Mouse (Mus musculus) midbrain, embryonic 12.5 days (tissue): ENCODE results near the gene Clec4f. TPM values are rescaled to one million over a fixed set of nuclear protein-coding genes. Genes with fewer than 3 reads are reported as not detected.

ENCODE experiments used
- polyA plus RNA-seq: library from polyadenylated mRNA; unstranded; fragments of >200 nt; fragmentation: Nextera tagmentation; extraction: Ambion mirVana; gene quantifications from 2 replicates; pipeline ENCODE4 v1.2.1, GENCODE M21; 2016

The Clec4f gene
- polyA plus RNA-seq, 1 experiment from 2014 or later: not detected

Other genes starting within 250 kb of the Clec4f start
- gene Tet3, start 197.1 kb downstream of the Clec4f start, polyA plus RNA-seq: 65.0 and 70.2 TPM in 2 replicates
- 57.3 and 62.6 TPM in 2 replicates for gene Dguok, start 149.2 kb downstream of the Clec4f start, polyA plus RNA-seq
- gene Actg2, start 119.9 kb downstream of the Clec4f start, polyA plus RNA-seq: 6.2 TPM in 2 replicates
- gene Stambp, start 83.5 kb downstream of the Clec4f start, polyA plus RNA-seq: 31.6 and 31.9 TPM in 2 replicates
- gene Cd207, start 21.7 kb upstream of the Clec4f start, polyA plus RNA-seq: not detected in 2 replicates
- gene Vax2, start 55.1 kb upstream of the Clec4f start, polyA plus RNA-seq: 0.42 and 0.68 TPM in 2 replicates
- not detected in 2 replicates for gene Atp6v1b1, start 86.8 kb upstream of the Clec4f start, polyA plus RNA-seq
- 0.30 TPM in 1 of 2 replicates, not detected in the other for gene Ankrd53, start 106.5 kb upstream of the Clec4f start, polyA plus RNA-seq
- 67.9 and 70.1 TPM in 2 replicates for gene Tex261, start 119.6 kb upstream of the Clec4f start, polyA plus RNA-seq
- 53.6 and 54.9 TPM in 2 replicates for gene Nagk, start 138.8 kb upstream of the Clec4f start, polyA plus RNA-seq
- gene Paip2b, start 175.6 kb upstream of the Clec4f start, polyA plus RNA-seq: 21.8 and 22.2 TPM in 2 replicates
- 102 and 110 TPM in 2 replicates for gene Zfp638, start 210.9 kb upstream of the Clec4f start, polyA plus RNA-seq